Mouse (Mus musculus) induced T-regulatory cell, adult 2 months (primary cell): ENCODE results near the gene Sppl2b.

Source experiments
- DNase-seq: peaks from one replicate; pipeline ENCODE4 v3.0.0-alpha.2; 2012; ENCODE audit warnings: low read depth

Sppl2b gene

DNA sequence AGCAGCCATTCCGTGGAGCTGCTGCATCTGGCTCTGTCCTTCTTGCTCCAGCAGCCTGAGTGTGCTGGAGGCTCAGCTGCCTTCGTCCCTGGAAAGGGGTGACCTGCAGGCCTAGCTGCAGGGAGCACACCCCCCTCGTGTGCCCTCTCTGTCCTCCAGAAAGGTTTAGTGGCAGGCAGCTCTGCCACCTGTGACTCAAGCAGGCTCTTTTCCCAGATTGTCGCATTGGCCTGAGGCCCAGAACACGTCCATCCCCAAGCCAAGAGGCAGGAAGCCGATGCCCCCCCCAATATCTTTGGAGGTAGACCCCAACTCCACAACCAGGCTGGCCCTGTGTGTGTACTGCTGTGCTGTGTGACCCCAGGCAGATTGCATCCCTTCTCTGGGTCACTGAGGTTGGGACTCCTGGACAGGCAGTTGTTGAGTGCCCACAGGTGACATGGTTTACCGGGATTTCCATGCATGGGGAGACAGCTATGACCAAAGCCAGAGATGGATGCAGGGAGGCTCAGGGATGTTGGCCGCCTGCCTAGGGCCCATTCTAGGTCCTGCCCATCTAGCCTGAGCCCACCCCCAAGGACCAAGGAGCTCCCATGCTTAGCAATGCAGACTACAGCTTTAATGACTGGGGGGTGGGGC is 9.9 kb upstream of the Sppl2b start:
- DNase-seq: no peak

DNA sequence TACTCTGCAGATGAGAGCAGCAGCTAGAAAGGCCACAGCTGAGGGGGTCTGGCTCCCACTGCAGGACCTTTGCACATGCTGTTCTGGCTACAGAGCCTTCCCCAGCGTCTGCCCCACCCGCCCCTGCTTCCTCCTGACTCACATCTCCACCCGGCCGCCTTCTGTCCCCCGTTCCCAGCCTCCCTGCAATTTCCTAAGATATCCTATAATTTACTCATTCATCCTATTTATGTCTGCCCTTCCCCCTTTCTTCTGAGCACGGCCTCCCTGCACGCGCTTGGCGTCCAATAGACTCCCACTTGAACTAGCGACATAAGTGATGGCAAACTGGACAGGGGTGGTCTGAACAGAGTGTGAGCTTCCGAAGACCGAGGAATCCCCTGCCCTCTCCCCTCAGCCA is 9.3 kb upstream of the Sppl2b start:
- no peak for DNase-seq

- DNase-seq: peak; percentile 93
Measured at GRCm38 (mm10) chr10:80848571-80848970, 6.5 kb upstream of the Sppl2b start.

GRCm38 (mm10) chr10:80855749-80856073 is 636 bp downstream of the Sppl2b start:
- no peak for DNase-seq

DNA sequence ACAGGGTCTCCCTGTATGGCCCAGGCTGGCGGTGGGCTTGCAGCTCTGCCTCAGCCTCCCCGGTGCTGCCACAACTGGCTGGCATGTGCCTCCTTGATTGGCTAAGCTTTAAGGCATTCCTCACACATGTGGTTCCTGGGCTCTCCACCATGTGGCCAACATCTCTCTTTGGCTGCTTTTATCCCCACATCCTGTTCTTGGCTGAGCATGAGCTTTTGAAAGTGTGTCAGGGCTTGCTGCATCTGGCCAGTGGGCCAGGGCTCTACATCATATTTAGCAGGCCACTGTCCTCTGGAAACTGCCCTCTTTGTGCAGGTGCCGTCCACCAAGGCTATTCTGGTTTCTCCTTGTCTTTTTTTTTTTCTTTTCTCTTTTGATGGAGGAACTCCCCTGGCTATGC is 1.2 kb downstream of the Sppl2b start:
- peak; percentile 53 for DNase-seq

- DNase-seq: no peak
Measured at GRCm38 (mm10) chr10:80856908-80857307, 1.8 kb downstream of the Sppl2b start.

GRCm38 (mm10) chr10:80857386-80857785 is 2.3 kb downstream of the Sppl2b start:
- DNase-seq: no peak

DNA sequence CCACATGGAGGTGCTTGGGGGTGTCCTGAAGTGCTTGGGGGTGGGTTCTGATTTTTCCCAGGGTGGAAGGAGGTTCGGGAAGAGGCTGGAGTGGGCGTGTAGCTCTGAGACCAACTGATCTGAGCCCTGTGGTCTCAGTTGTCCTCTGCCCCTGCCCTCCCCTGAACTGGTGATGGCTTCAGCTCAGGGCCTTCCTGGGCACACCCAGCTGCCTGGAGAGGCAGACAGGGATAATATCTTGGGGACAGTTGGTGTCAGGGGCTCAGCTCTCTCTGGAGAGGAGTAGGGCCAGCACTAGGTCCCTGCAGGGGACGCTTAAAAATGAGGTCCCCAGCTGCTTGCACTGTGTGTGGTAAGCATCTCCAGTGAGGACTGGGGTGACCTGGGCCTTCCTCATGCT is 2.8 kb downstream of the Sppl2b start:
- no peak for DNase-seq

DNA sequence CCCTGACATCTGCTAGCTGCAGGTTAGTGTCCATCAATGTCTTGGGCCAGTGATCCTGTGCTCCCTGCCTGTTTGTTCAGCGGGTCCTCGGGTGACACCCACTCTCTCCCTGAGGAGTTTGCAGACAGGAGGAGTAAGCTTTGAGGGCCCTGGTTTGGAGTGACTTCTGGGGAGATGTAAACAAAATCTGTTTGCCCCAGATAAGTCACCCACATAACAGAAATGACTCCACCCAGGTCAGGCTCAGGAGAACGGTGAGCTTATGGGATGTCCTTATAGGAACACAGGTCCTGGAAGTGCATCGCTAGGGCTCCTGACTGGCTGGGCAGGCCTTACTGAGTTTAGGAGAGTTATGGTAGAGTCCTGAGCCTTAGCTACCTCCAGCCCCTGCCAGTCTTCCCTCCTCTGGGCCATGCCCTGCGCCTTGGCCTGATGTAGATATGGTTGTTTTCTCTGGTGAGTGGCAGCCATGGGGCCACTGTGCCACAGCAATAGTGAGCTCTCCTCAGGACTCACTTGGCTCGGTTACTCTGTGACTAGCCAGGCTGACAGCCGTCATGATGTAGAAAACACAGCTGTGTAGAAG is 3.4 kb downstream of the Sppl2b start:
- DNase-seq: no peak

DNA sequence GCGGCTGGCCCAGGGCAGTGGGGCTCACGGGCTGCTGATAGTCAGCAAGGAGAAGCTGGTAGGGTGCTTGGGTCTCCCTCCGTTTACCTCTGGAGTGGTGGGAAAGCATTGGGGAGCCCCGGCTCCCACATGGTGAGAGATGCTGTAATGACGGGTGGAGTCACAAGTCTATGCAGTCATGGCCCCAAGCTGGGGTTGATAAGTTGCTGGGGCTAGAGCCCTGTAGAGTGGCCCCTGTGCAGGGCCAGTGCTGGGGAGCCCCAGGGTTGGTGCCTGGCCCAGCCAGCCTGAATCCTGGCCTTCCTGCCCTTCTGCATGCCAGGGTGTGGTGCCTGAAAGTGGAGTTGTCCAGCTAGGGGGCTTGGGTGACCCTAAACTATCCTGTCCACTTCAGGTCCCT is 7.2 kb downstream of the Sppl2b start:
- DNase-seq: no peak

- no peak for DNase-seq
Measured at GRCm38 (mm10) chr10:80864446-80864845, 9.4 kb downstream of the Sppl2b start.

DNA sequence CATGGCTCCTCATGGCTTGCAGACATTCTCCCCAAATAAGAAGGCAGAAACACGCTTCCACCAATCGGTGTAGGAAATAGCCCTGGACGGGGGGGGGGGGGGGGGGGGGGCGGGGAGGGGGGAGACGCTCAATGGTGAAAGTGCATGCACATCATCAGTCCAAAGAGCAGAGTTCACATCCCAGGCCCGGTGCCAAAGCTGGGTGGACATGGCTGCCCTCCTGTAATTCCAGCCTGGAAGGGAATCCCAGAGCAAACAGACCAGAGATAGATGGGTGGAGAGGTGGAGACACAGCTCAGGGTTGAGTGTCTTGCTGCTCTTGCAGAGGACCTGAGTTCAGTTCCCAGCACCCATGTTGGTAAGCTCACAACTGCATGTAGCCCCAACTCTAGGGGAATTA is 15.9 kb downstream of the Sppl2b start:
- no peak for DNase-seq

DNA sequence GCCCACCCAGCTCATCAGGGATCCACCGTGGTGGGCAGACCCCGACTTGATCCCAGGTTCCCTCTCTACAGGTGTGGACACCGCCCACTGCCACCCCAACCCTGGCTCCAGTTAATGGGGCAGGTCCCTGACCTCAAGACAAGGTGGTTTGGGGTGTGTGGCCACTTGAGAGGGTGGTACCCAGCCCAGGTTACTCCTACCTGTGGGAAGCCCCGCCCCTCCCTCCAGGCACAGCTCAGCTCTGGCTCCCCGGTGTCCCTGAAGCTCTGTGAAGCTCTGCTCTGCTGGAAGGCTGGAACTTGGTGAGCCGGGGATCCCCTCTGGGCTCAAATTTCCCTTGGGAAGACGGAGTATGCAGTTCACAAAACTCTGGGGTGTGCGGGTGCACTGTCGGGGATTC is 16.5 kb downstream of the Sppl2b start, which contains the start of gene Tmprss9:
TSS of gene Tmprss9 (plus strand) at position 268 of the 400 bp plus-strand sequence.
- DNase-seq: no peak

DNA sequence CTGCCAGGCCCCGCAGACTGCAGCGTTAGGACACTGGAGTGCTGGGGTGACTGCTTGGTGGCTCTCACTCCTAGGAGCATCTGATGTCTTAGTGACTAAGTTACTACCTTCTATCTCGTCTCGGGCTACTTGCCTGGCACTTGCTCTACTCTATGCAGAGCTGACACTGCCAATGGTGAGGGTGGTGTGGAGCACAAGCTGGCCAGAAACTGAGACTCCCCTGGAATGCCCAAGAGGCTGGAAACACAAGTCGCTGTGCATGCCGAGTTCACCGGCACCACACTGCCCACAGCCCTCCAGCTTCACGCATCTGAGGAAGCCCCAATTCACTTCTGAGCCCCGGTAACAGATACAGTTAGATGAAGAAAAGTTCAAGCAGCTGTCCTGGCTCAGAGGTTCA is 19.0 kb downstream of the Sppl2b start:
- DNase-seq: no peak

DNA sequence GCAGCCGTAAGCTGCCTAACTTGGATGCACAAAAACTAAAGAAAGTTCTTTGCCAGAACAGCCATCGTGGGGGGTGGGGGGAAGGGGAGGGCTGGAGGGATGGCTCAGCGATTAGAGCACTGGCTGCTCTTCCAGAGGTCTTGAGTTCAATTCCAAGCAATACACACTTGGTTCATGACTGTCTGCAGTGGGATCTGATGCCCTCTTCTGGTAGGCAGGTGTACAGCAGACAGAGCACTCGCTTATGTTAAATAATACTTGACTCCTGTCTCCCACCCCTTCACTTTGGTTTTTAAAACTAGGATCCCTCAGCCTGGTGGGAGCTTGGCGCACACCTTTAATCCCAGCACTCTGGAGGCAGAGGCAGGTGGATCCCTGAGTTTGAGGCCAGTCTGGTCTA is 21.0 kb downstream of the Sppl2b start:
- peak; percentile 80 for DNase-seq

GRCm38 (mm10) chr10:80876594-80876993 is 21.5 kb downstream of the Sppl2b start:
- DNase-seq: no peak

DNA sequence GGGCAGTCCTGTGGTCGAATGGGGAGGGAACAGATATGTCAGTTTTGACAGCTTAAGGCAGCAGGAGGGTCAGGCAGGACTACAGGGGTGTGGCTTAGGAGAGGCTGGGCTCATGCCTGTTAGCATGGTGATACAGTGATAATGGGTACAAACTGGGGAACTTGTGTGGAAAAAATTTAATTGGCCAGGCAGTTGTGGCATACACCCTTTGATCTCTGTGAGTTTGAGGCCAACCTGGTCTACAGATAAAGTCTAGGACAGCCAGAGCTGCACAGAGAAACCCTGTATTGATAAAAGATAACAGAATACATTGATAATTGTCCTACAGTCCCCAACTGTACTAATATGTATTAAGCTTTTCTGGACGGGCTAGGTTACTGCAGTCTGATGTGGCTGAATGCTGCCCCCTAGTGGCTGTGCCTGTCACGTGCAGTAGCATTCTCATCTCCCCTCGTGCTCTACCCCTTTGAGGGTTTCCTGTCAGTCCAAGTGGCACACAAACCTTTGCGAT is 25.1 kb downstream of the Sppl2b start:
- peak; percentile 88 for DNase-seq

DNA sequence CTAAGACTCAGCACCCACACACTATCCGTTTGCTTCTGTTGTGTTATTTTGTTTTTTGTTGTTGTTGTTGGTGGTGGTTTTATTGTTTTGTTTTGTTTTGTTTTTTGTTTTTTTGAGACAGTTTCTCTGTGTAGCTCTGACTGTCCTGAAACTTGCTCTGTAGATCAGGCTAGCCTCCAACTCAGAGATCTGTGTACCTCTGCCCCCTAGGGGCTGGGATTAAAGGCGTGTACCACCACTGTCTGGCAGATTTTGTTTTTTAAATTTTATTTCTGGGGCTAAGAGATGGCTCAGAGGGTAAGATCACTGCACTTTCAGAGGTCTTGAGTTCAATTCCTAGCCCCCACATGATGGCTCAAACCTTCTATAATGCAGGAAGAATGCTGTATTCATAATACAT is 25.8 kb downstream of the Sppl2b start:
- peak; percentile 66 for DNase-seq

- DNase-seq: peak; percentile 83
Measured at GRCm38 (mm10) chr10:80881301-80881700, 26.2 kb downstream of the Sppl2b start.

DNA sequence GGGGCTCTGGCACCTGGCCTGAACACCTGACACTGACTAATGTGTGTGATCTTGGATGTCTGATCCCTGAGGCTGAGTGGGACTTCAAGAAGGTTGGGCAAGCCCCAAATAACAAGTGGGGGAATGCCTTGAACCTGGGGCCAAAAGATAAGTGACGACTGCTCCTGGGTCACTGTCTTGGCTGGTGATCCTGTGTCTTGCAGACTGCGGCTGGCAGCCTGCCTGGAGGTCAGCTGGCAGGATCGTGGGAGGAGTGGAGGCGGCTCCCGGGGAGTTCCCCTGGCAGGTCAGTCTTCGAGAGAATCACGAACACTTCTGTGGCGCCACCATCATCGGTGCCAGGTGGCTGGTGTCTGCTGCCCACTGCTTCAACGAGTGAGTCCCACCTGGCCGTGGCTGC is 32.1 kb downstream of the Sppl2b start:
- DNase-seq: no peak

DNA sequence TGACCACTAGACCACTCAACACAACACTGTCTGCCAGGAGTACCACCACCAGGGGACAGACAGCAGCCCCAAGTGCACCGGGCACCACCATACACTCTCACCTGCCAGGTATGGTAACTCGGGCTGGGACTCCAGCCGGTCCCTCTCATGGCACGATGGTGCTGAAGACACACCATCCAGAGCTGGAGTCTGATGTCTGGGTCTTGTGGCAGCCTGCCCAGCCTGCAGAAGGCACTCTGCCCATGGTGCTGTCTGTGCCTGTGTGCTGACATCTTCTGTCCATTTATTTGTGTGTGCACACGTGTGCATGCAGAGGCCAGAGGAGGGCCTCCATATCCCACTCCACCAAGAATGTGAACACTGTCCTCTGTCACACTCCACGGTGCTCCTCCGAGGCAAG is 40.0 kb downstream of the Sppl2b start:
- no peak for DNase-seq

DNA sequence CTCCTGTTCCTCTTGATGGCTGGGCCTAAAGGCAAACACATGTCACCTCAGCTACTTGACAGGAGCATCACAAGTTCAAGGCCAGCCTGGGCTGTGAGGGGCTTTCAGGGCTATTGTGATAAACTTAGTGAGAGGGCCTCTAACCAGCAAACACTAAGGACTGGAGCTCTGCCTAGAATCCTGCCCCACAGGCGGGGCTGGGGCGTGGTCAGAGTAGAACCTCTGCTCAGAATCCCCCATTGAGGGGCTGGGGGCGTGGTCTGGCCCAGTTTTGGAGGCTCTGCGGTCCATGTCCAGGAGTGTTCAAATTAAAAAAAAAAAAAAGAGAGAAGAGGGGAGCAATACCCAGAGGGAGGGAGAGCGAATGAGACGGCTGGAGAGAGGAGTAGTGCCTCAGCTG is 40.6 kb downstream of the Sppl2b start:
- no peak for DNase-seq

DNA sequence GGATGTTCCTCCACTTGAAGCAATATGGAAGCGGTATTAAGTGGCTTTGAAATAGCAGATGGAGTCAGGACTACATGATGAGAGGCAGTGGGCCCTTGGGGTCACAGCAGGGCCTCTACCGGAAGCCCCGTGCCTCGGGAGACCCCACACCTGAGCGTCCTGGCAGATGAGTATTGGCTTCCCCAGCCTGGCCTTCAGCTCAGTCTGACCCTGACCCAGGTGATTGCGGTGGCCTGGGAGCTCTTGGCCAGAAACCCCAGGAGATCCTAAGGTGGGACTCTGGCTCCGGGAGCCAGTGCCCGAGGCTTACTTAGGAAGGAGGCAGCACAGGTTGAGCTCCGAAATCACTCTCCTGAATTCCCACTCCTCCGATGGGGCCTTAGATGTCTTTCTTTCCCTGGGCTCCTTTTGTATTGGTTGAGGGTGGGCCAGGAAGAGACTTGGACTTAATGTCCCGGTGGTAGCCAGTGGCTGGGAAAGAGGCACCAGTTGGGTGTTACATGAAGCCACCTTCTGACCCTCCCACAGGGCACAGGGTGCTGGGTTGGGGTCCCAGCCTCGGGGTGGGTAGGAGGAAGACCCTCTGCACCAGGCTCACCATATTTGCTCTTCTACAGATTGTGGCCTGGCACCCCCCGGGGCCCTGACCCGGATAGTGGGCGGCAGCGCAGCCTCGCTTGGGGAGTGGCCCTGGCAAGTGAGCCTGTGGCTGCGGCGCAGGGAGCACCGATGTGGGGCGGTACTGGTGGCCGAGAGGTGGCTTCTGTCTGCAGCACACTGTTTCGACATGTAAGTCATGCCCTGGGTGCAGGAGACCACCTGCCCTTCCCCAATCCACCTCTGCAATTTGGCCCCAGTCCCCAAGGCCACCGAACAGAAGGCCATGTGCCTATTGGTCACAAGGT is 41.8 kb downstream of the Sppl2b start:
- no peak for DNase-seq
